Mouse (Mus musculus) ES-E14 (cell line): ENCODE results near the gene Ppp3r1. TPM values are rescaled to one million over a fixed set of nuclear protein-coding genes. Genes with fewer than 3 reads are reported as not detected.

Experiments used
- DNase-seq: peaks from one replicate; pipeline ENCODE4 v3.0.0-alpha.2; 2013; ENCODE audit warnings: low read depth, low spot score
- H3K27ac ChIP-seq: 2 replicates; pipeline ENCODE4 v1.5.1; 2012; ENCODE audit warnings: low read depth, mild to moderate bottlenecking, low read length, moderate library complexity, mixed read lengths; ENCODE audit not compliant: poor library complexity, insufficient read depth, severe bottlenecking
- H3K36me3 ChIP-seq: 2 replicates; pipeline ENCODE4 v1.6.1; 2012; ENCODE audit warnings: mild to moderate bottlenecking, low read length, moderate library complexity, mixed read lengths; ENCODE audit not compliant: control insufficient read depth, poor library complexity, insufficient read depth, severe bottlenecking
- H3K4me1 ChIP-seq, 2 experiments: fragments of 150-350 bp in 1 of 2; sonication (generic) in 1 of 2; 2 replicates each; pipeline ENCODE4 v1.6.1; 2012; ENCODE audit warnings: low read length in 2 of 2, mild to moderate bottlenecking in 1 of 2, mixed read lengths in 1 of 2; ENCODE audit not compliant: control insufficient read depth in 2 of 2, insufficient read depth in 2 of 2, poor library complexity in 1 of 2
- H3K4me3 ChIP-seq, 2 experiments: fragments of 150-350 bp in 1 of 2; sonication (generic) in 1 of 2; 2 replicates each; pipeline ENCODE4 v1.5.1; 2012; ENCODE audit warnings: low read length in 2 of 2, low read depth in 1 of 2, mild to moderate bottlenecking in 1 of 2, mixed read lengths in 1 of 2; ENCODE audit not compliant: insufficient read depth in 1 of 2, poor library complexity in 1 of 2, severe bottlenecking in 1 of 2
- H3K9ac ChIP-seq: 2 replicates; pipeline ENCODE4 v1.6.1; 2012; ENCODE audit warnings: low read depth, mild to moderate bottlenecking, low read length, mixed read lengths; ENCODE audit not compliant: poor library complexity, insufficient read depth, severe bottlenecking
- H3K9me3 ChIP-seq: fragments of 150-350 bp; sonication (generic); 2 replicates; pipeline ENCODE4 v1.6.1; 2012; ENCODE audit warnings: low read depth, mild to moderate bottlenecking, low read length; ENCODE audit not compliant: control insufficient read depth, insufficient read depth
- CHD2 ChIP-seq: IDR thresholded peaks from 2 replicates; pipeline ENCODE4 v1.6.1; 2014; ENCODE audit warnings: mild to moderate bottlenecking, low read depth, low read length, inconsistent platforms
- HCFC1 ChIP-seq: IDR thresholded peaks from 2 replicates; pipeline ENCODE4 v1.6.1; 2012; ENCODE audit warnings: low read length, inconsistent platforms, borderline replicate concordance; ENCODE audit not compliant: insufficient read depth
- MAFK ChIP-seq: IDR thresholded peaks from 2 replicates; pipeline ENCODE4 v1.6.1; 2014; ENCODE audit warnings: mild to moderate bottlenecking, low read depth, low read length, inconsistent platforms; ENCODE audit not compliant: insufficient read depth
- ZC3H11A ChIP-seq: IDR thresholded peaks from 2 replicates; pipeline ENCODE4 v1.6.1; 2012; ENCODE audit warnings: low read depth, mild to moderate bottlenecking, inconsistent platforms, low read length, borderline replicate concordance
- ZNF384 ChIP-seq: IDR thresholded peaks from 2 replicates; pipeline ENCODE4 v1.6.1; 2012; ENCODE audit warnings: low read depth, low read length, inconsistent platforms
- in situ Hi-C, 2 experiments: fragments of 600-800 bp; cut with MboI; formaldehyde crosslinking; loops; one replicate each; pipeline ENCODE4 v1.15.1; 2025; ENCODE audit warnings: low sequenced_read_pairs in 2 of 2, inconsistent platforms in 1 of 2; ENCODE audit not compliant: unreplicated experiment in 2 of 2
- total RNA-seq: library from RNA; depleted of rRNA; stranded (reverse); fragments of 300-350 nt; gene quantifications from 2 replicates; pipeline ENCODE4 v1.2.3, GENCODE M21; 2012

Gene Ppp3r1
- total RNA-seq, 1 experiment = 32.9 TPM

DNA sequence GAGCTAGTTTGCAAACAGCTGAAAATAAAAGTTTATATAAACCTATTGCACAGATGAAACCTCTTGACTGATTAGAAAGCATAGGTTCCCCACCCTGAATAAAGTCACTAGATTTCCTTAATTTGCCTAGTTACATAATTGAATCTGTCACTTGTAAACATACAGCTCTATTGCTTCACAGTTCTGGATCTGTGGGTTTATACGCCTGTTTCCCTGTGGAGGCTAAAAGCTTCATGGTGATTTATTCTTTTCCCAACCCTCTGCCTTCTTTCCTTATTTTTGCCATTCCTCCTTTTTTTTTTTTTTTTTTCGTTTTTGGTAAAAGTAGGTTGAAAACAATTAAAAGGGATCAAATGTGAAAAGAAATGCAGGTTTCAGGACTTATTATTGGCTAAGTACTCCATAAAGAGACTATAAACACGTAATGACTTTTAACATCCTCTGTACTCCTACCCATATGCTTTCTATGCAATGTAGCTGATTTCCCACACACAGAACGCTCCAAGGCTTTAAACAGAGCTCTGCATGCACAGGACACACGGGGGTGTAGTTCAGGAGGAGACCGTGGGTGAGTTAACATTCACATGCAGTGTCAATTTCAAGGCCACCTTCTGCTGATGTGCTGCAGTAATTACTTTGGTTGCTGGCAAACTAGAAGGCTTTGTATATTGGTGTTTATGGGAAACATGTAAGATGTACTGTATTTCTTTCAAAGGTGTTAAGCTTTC is 20.6 kb upstream of the Ppp3r1 start:
- no peak overlapping the region for H3K9ac ChIP-seq
- H3K9me3 ChIP-seq = no peaks in the 10 kb centered on the region
- TF ChIP-seq HCFC1 (no peak), MAFK (no peak), CHD2 (no peak), ZNF384 (no peak), ZC3H11A (no peak)
- H3K4me3 ChIP-seq = no peak overlapping the region
- no peak for DNase-seq
- H3K4me1 ChIP-seq = no peaks in the 10 kb centered on the region
- in situ Hi-C loops = no loop called here
- no peak overlapping the region for H3K27ac ChIP-seq
- no peaks in the 10 kb centered on the region for H3K36me3 ChIP-seq

DNA sequence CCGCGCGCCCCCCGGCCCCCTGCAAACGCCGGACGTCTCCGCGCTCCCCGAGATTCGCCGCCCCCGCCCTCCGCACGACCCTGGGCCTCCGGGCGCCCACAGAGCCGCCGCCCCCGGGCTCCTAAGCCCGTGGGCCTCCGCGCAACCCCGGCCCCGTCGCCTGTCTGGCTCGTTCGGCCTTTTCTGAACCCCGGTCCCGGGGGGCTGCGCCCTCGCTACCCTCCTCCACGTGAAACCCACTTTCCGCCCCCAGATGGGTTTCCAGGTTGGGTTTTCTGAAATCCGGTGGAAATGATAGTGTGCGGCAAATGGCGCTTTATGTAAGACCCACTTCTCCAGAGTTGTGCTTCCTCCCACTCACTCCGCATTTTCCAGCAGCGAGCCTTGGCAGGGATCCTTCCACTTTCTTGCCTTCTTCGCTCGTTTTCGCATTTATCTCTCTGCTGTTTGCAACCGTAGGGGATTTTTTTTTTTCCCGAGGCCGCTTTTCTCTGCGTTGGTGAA is 727 bp downstream of the Ppp3r1 start:
- Histone ChIP-seq H3K9ac (peak overlapping the region; percentile 94), H3K4me3 (peak overlapping the region; percentile 74 to 82), H3K4me1 (peaks cover 6 to 12% of the 10 kb centered on the region in 2 experiments), H3K27ac (peak overlapping the region; percentile 38; the same call in 1 of the 2 replicates), H3K36me3 (no peaks in the 10 kb centered on the region), H3K9me3 (no peaks in the 10 kb centered on the region)
- in situ Hi-C loops = no loop called here
- DNase-seq = no peak
- TF ChIP-seq HCFC1 (no peak), ZNF384 (no peak), ZC3H11A (no peak), CHD2 (no peak), MAFK (no peak)

DNA sequence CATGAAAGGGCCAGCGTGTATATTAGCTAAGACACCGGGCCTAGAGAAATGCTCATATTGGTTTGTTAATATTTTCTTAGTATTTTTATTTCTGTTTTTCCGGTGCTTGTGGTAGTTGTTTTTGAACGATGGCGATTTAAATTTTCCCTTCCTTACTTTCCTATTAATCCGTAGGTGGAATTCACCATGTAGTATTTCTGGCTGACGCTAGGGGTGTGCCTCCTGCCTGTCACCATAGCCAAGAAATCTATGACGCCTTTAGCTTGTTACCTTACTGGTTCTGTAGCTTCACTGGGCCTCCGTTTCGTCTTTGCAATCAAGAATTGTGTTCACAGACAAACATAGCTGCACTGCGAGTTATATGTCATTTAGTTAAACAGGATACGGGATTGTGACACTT is 1.2 kb downstream of the Ppp3r1 start:
- Histone ChIP-seq H3K4me3 (peak overlapping the region; percentile 74 to 82), H3K36me3 (no peaks in the 10 kb centered on the region), H3K4me1 (peaks cover 7 to 12% of the 10 kb centered on the region in 2 experiments), H3K9me3 (no peaks in the 10 kb centered on the region), H3K27ac (peak overlapping the region; percentile 38; the same call in 1 of the 2 replicates), H3K9ac (peak overlapping the region; percentile 94)
- in situ Hi-C loops = no loop called here
- TF ChIP-seq HCFC1 = no peak
- no peak for TF ChIP-seq MAFK
- TF ChIP-seq CHD2 = no peak
- no peak for TF ChIP-seq ZC3H11A
- TF ChIP-seq ZNF384 = no peak
- no peak for DNase-seq

DNA sequence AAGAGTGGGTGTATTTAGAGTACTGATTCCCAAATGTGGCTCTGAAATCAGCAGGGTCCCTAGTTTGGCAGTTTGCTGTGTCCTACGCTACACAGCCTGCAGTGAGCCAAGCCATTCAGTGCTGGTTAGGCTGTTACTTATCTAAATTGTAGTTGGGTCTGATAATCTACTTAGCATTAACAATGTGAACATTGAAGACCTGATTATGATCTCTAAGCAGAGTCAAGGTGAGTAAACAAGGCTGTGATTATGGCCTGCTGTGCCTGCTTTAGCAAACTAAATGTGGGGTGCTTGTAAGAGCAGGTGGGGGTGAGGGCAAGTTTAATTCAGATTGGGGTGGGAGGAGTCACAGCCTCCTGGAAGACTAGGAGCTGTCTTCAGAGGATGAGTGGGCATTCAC is 4.9 kb downstream of the Ppp3r1 start:
- H3K4me3 ChIP-seq = no peak overlapping the region
- in situ Hi-C loops = no loop called here
- H3K4me1 ChIP-seq = peaks cover 10 to 12% of the 10 kb centered on the region in 2 experiments
- H3K27ac ChIP-seq = no peak overlapping the region
- no peak overlapping the region for H3K9ac ChIP-seq
- TF ChIP-seq MAFK (no peak), CHD2 (no peak), ZNF384 (no peak), ZC3H11A (no peak), HCFC1 (no peak)
- DNase-seq = no peak
- H3K36me3 ChIP-seq = peaks cover 1% of the 10 kb centered on the region; the same call in 1 of the 2 replicates
- H3K9me3 ChIP-seq = no peaks in the 10 kb centered on the region
